Mouse (Mus musculus) forebrain, embryonic 10.5 days (tissue): ENCODE data around the gene Atp8a2. TPM values are rescaled to one million over a fixed set of nuclear protein-coding genes. Genes with fewer than 3 reads are reported as not detected.

Experiments
- DNase-seq: peaks from one replicate; pipeline ENCODE4 v3.0.0-alpha.2; 2017; ENCODE audit warnings: low spot score; ENCODE audit errors: extremely low spot score
- H3K27ac ChIP-seq: fragments of 300-500 bp; sonication (generic); 2 replicates; pipeline ENCODE4 v1.5.1; 2016; ENCODE audit warnings: mild to moderate bottlenecking
- H3K27me3 ChIP-seq: fragments of 300-500 bp; sonication (generic); 2 replicates; pipeline ENCODE4 v1.6.1; 2016; ENCODE audit warnings: mild to moderate bottlenecking; ENCODE audit not compliant: poor library complexity, severe bottlenecking
- H3K36me3 ChIP-seq: fragments of 300-500 bp; sonication (generic); replicated peaks from 2 replicates; pipeline ENCODE4 v1.6.1; 2016; ENCODE audit warnings: mild to moderate bottlenecking, moderate library complexity
- H3K4me1 ChIP-seq: fragments of 300-500 bp; sonication (generic); 2 replicates; pipeline ENCODE4 v1.6.1; 2016
- H3K4me3 ChIP-seq: fragments of 300-500 bp; sonication (generic); 2 replicates; pipeline ENCODE4 v1.5.1; 2016; ENCODE audit warnings: mild to moderate bottlenecking, moderate library complexity
- H3K9me3 ChIP-seq: fragments of 300-500 bp; sonication (generic); 2 replicates; pipeline ENCODE4 v1.6.1; 2016; ENCODE audit warnings: mild to moderate bottlenecking, moderate library complexity
- WGBS: fragments of 180-500 bp; shearing (Covaris S2); methylation state at CpG from one replicate; pipeline ENCODE4 v1.1.7; 2016; 5-methylcytosine and 5-hydroxymethylcytosine counted together
- polyA plus RNA-seq: library from polyadenylated mRNA; unstranded; fragments of >200 nt; fragmentation: Nextera tagmentation; extraction: Ambion mirVana; gene quantifications from 2 replicates; pipeline ENCODE4 v1.2.1, GENCODE M21; 2016

The Atp8a2 gene
- polyA plus RNA-seq, 1 experiment from 2014 or later = 2.8 TPM

- 87% methylated on average over 5 of the region's 5 CpGs for WGBS
- Histone ChIP-seq H3K36me3 (no peaks in the 10 kb centered on the region), H3K4me3 (no peak overlapping the region)
These were observed 268.2 kb downstream of the Atp8a2 start for GRCm38 (mm10) chr14:59928781-59929180.

GRCm38 (mm10) chr14:59927804-59928203 lies 269.2 kb downstream of the Atp8a2 start:
- no peaks in the 10 kb centered on the region for H3K9me3 ChIP-seq
- 76% methylated on average over 5 of the region's 5 CpGs for WGBS
- no peaks in the 10 kb centered on the region for H3K27me3 ChIP-seq
- no peaks in the 10 kb centered on the region for H3K36me3 ChIP-seq
- no peak for DNase-seq
- no peak overlapping the region for H3K4me3 ChIP-seq
- H3K4me1 ChIP-seq = peaks cover 8% of the 10 kb centered on the region
- H3K27ac ChIP-seq = no peak overlapping the region

More at GRCm38 (mm10) chr14:59928781-59929180, 268.2 kb downstream of the Atp8a2 start:
- Histone ChIP-seq H3K27me3 (no peaks in the 10 kb centered on the region), H3K27ac (no peak overlapping the region), H3K9me3 (no peaks in the 10 kb centered on the region), H3K4me1 (peaks cover 8% of the 10 kb centered on the region)
- DNase-seq = no peak

GRCm38 (mm10) chr14:59919865-59920264 lies 277.1 kb downstream of the Atp8a2 start:
- H3K4me3 ChIP-seq = no peak overlapping the region
- no peak for DNase-seq
- H3K9me3 ChIP-seq = no peaks in the 10 kb centered on the region
- no peaks in the 10 kb centered on the region for H3K27me3 ChIP-seq
- 89% methylated on average over 8 of the region's 8 CpGs for WGBS
- peaks cover 7% of the 10 kb centered on the region for H3K4me1 ChIP-seq
- H3K27ac ChIP-seq = no peak overlapping the region
- no peaks in the 10 kb centered on the region for H3K36me3 ChIP-seq

GRCm38 (mm10) chr14:59903484-59904130 lies 293.4 kb downstream of the Atp8a2 start:
- no peak for DNase-seq
- no peaks in the 10 kb centered on the region for H3K9me3 ChIP-seq
- no peaks in the 10 kb centered on the region for H3K27me3 ChIP-seq
- no peak overlapping the region for H3K27ac ChIP-seq
- H3K4me3 ChIP-seq = no peak overlapping the region
- H3K4me1 ChIP-seq = no peaks in the 10 kb centered on the region
- WGBS = 90% methylated on average over 7 of the region's 7 CpGs
- H3K36me3 ChIP-seq = no peaks in the 10 kb centered on the region

- no peak overlapping the region for H3K4me3 ChIP-seq
- no peaks in the 10 kb centered on the region for H3K9me3 ChIP-seq
- peaks cover 5% of the 10 kb centered on the region for H3K4me1 ChIP-seq
- 76% methylated on average over 1 of the region's 1 CpGs for WGBS
- DNase-seq = no peak
- no peaks in the 10 kb centered on the region for H3K36me3 ChIP-seq
- no peaks in the 10 kb centered on the region for H3K27me3 ChIP-seq
- H3K27ac ChIP-seq = no peak overlapping the region
These were observed 303.0 kb downstream of the Atp8a2 start for GRCm38 (mm10) chr14:59893971-59894370.

- Histone ChIP-seq H3K9me3 (no peaks in the 10 kb centered on the region), H3K36me3 (no peaks in the 10 kb centered on the region), H3K4me1 (peaks cover 15% of the 10 kb centered on the region), H3K4me3 (no peak overlapping the region), H3K27ac (no peak overlapping the region), H3K27me3 (no peaks in the 10 kb centered on the region)
- no peak for DNase-seq
- 88% methylated on average over 8 of the region's 8 CpGs for WGBS
These were observed 304.9 kb downstream of the Atp8a2 start for GRCm38 (mm10) chr14:59892084-59892483.

- WGBS = 93% methylated on average over 5 of the region's 5 CpGs
These were observed 305.5 kb downstream of the Atp8a2 start for GRCm38 (mm10) chr14:59891491-59891890.

GRCm38 (mm10) chr14:59890818-59891217 lies 306.2 kb downstream of the Atp8a2 start:
- Histone ChIP-seq H3K4me3 (no peak overlapping the region), H3K27ac (no peak overlapping the region), H3K9me3 (no peaks in the 10 kb centered on the region), H3K27me3 (no peaks in the 10 kb centered on the region), H3K4me1 (peaks cover 17% of the 10 kb centered on the region), H3K36me3 (no peaks in the 10 kb centered on the region)
- DNase-seq = no peak
- WGBS = 74% methylated on average over 5 of the region's 5 CpGs

More at GRCm38 (mm10) chr14:59891491-59891890, 305.5 kb downstream of the Atp8a2 start:
- no peaks in the 10 kb centered on the region for H3K36me3 ChIP-seq
- no peak overlapping the region for H3K4me3 ChIP-seq
- H3K27me3 ChIP-seq = no peaks in the 10 kb centered on the region
- H3K27ac ChIP-seq = no peak overlapping the region
- no peak for DNase-seq
- no peaks in the 10 kb centered on the region for H3K9me3 ChIP-seq
- peaks cover 17% of the 10 kb centered on the region for H3K4me1 ChIP-seq

- Histone ChIP-seq H3K27me3 (no peaks in the 10 kb centered on the region), H3K4me1 (peaks cover 17% of the 10 kb centered on the region), H3K9me3 (no peaks in the 10 kb centered on the region), H3K27ac (no peak overlapping the region), H3K4me3 (no peak overlapping the region), H3K36me3 (no peaks in the 10 kb centered on the region)
- no peak for DNase-seq
- 91% methylated on average over 7 of the region's 7 CpGs for WGBS
These were observed 306.9 kb downstream of the Atp8a2 start for GRCm38 (mm10) chr14:59890107-59890506.

- H3K36me3 ChIP-seq = no peaks in the 10 kb centered on the region
- H3K4me3 ChIP-seq = no peak overlapping the region
- no peak overlapping the region for H3K27ac ChIP-seq
- 90% methylated on average over 1 of the region's 1 CpGs for WGBS
- no peaks in the 10 kb centered on the region for H3K9me3 ChIP-seq
- H3K27me3 ChIP-seq = no peaks in the 10 kb centered on the region
- no peak for DNase-seq
- peaks cover 17% of the 10 kb centered on the region for H3K4me1 ChIP-seq
These were observed 308.5 kb downstream of the Atp8a2 start for GRCm38 (mm10) chr14:59888446-59888845.

- H3K36me3 ChIP-seq = no peaks in the 10 kb centered on the region
- H3K9me3 ChIP-seq = no peaks in the 10 kb centered on the region
- no peak overlapping the region for H3K27ac ChIP-seq
- DNase-seq = no peak
- H3K4me1 ChIP-seq = peaks cover 17% of the 10 kb centered on the region
- no peaks in the 10 kb centered on the region for H3K27me3 ChIP-seq
- 89% methylated on average over 6 of the region's 6 CpGs for WGBS
- no peak overlapping the region for H3K4me3 ChIP-seq
These were observed 308.9 kb downstream of the Atp8a2 start for GRCm38 (mm10) chr14:59888046-59888445.

- Histone ChIP-seq H3K4me1 (peaks cover 17% of the 10 kb centered on the region), H3K27me3 (no peaks in the 10 kb centered on the region), H3K9me3 (no peaks in the 10 kb centered on the region), H3K4me3 (no peak overlapping the region), H3K36me3 (no peaks in the 10 kb centered on the region), H3K27ac (no peak overlapping the region)
- DNase-seq = no peak
- WGBS = 61% methylated on average over 15 of the region's 15 CpGs
These were observed 309.7 kb downstream of the Atp8a2 start for GRCm38 (mm10) chr14:59887061-59887861.

GRCm38 (mm10) chr14:59883517-59884069 lies 313.4 kb downstream of the Atp8a2 start:
- no peak overlapping the region for H3K4me3 ChIP-seq
- no peak for DNase-seq
- H3K27me3 ChIP-seq = no peaks in the 10 kb centered on the region
- no peaks in the 10 kb centered on the region for H3K36me3 ChIP-seq
- 92% methylated on average over 10 of the region's 10 CpGs for WGBS
- H3K9me3 ChIP-seq = no peaks in the 10 kb centered on the region
- no peak overlapping the region for H3K27ac ChIP-seq
- H3K4me1 ChIP-seq = peaks cover 12% of the 10 kb centered on the region
